Mouse (Mus musculus) embryonic fibroblast, embryonic 13.5 days (primary cell): ENCODE data around the gene Fam221b.
A peak's percentile ranks its signal among the peaks of the same experiment; 100 is the strongest.

Experiments
- CTCF ChIP-seq: IDR thresholded peaks from 2 replicates; pipeline ENCODE4 v1.5.1; 2011; ENCODE audit warnings: mild to moderate bottlenecking, control low read depth, low read length, moderate library complexity, borderline replicate concordance; ENCODE audit not compliant: insufficient read depth
- POLR2A ChIP-seq: IDR thresholded peaks from 2 replicates; pipeline ENCODE4 v1.6.1; 2011; ENCODE audit warnings: low read depth, mild to moderate bottlenecking, control low read depth, low read length, moderate library complexity

- TF ChIP-seq CTCF = no peak
- 0 out of 2 replicates have a peak, but pooled peaks have one; percentile 12 for TF ChIP-seq POLR2A
These were observed 15.6 kb downstream of the Fam221b start, which contains the start of gene Spag8 for GRCm38 (mm10) chr4:43653161-43654015.
